Mouse (Mus musculus): ENCODE data around the gene Saa2.
A peak's percentile ranks its signal among the peaks of the same experiment; 100 is the strongest.
"Not testable (repeated sequence)": the region's sequence is repeated elsewhere in the genome, so short reads cannot be mapped to it uniquely, and the experiment has no call there.

The Saa2 gene

GRCm38 (mm10) chr7:46751490-46751889 lies at the start of gene Saa2:
Gene Saa2, plus strand, starts transcription at chr7:46751790.
- no peak for DNase-seq (ENCODE audit: low read depth in 1 of 2, low spot score in 2 of 2)

DNA sequence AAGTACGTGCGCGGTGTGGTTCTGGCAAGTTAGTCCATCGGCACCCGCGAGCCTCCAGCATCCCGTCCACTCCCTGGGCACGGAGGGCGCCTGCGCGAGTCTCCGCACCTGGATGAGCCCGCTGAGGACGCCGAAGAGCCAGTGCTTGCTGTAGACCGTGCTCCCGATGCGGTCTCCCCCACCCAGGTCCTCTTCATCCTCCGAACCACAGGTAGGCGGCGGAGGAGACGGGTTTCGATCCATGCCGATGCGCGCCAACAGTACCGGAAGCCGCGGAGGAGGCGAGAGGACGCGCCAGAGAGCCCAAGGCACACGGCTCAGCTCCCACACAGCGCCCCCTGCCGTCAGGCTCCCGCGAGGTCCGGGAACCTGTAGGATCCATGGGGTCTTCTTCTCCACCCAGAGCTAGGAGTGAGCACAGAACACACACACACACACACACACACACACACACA lies 41.2 kb upstream of the Saa2 start, which contains the start of gene Saal1:
Gene Saal1, minus strand, starts transcription at position 291 of the 455 bp plus-strand sequence.
- DNase-seq (ENCODE audit: low read depth in 1 of 2, low spot score in 2 of 2), result peak; percentile 53 to 65

- no peak for DNase-seq (ENCODE audit: low read depth in 1 of 2, low spot score in 2 of 2)
These were observed 39.3 kb upstream of the Saa2 start for GRCm38 (mm10) chr7:46712250-46712649.

- peak in 1 of 2 experiments; percentile 52 for DNase-seq (ENCODE audit: low read depth in 1 of 2, low spot score in 2 of 2)
These were observed 37.1 kb upstream of the Saa2 start for GRCm38 (mm10) chr7:46714518-46714917.

DNA sequence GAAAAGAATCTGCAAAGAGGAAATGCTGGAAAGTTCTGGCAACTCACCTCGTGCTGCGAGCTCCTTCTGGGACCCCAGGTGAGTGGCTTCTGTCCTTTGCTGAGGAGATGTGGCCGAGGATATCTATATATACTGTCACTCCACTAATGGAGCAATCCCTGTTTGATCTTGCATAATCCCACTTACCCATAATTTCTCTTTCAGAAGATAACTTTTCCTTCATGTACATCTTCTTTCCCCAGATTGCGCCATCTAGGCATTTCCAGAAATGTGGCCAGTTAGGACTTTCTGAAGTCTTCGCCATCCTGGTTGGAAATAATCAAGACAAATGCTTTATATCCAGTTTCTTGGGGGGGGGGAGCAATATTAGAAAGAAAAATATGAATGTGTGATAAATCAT lies 36.0 kb upstream of the Saa2 start, which contains the start of gene Saa3:
Gene Saa3, minus strand, starts transcription at position 101 of the 400 bp plus-strand sequence.
- no peak for DNase-seq (ENCODE audit: low read depth in 1 of 2, low spot score in 2 of 2)

GRCm38 (mm10) chr7:46716897-46717296 lies 34.7 kb upstream of the Saa2 start:
- DNase-seq (ENCODE audit: low read depth in 1 of 2, low spot score in 2 of 2), result no peak

GRCm38 (mm10) chr7:46718591-46719270 lies 32.9 kb upstream of the Saa2 start:
- no peak for DNase-seq (ENCODE audit: low read depth in 1 of 2, low spot score in 2 of 2)

DNA sequence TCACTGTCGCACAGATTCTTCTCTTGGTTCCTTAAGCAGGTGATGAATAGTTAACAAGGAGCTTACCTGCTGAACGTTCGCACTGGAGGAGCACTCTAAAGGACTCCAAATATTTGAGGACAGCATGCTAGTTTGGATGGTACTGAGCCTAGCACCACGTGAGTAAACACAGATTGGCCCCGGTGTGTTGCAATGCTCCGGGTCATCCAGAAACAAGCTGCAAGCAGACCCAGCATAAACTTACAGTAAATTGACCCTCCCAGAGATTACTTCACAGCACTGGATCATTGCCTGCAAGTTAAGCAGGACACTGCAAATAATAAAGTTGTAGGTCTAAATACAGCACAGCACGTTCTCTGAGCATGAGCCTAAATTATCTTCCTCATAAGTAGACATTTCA lies 32.1 kb upstream of the Saa2 start:
- no peak for DNase-seq (ENCODE audit: low read depth in 1 of 2, low spot score in 2 of 2)

DNA sequence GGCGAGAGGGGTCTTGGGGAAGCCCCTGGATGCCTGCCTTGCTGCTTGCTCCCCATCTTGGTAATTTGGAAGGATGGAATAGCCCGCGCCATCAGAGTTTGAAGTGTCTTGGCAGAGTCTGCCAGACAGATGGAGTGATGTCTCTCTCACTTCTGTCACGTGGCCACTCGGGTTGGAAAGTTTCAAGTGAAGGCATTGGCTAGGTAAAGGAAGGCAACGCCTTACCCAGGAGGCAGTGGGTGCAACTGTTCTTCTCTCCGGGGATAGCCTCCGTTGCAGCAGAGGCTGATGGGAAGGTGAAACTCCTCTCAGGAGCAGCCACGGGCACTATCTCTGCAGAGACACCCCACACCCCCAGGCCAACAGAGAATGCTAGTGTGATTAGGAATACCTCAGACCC lies 31.1 kb upstream of the Saa2 start:
- no peak for DNase-seq (ENCODE audit: low read depth in 1 of 2, low spot score in 2 of 2)

- DNase-seq (ENCODE audit: low read depth in 1 of 2, low spot score in 2 of 2), result no peak
These were observed 28.2 kb upstream of the Saa2 start for GRCm38 (mm10) chr7:46723354-46723753.

DNA sequence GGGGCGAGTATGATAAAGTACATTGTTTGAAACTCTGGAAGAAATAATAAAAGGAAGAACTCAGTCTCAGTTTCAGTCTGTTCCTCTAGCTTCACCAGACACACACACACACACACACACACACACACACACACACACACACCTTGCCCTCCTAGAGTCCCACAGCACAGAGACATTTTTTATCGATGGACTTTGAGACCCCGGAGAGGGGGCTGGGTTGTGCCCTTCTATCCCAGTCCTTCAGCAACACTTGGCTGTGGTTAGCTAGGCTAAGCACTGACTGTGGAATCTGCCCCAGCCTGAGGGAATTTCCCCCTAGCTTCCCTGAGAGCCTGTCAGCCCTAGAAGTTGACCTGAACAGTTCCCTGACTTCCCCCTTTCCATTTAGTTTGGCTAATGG lies 27.7 kb upstream of the Saa2 start:
- no peak for DNase-seq (ENCODE audit: low read depth in 1 of 2, low spot score in 2 of 2)

GRCm38 (mm10) chr7:46724396-46724795 lies 27.2 kb upstream of the Saa2 start:
- no peak for DNase-seq (ENCODE audit: low read depth in 1 of 2, low spot score in 2 of 2)

DNA sequence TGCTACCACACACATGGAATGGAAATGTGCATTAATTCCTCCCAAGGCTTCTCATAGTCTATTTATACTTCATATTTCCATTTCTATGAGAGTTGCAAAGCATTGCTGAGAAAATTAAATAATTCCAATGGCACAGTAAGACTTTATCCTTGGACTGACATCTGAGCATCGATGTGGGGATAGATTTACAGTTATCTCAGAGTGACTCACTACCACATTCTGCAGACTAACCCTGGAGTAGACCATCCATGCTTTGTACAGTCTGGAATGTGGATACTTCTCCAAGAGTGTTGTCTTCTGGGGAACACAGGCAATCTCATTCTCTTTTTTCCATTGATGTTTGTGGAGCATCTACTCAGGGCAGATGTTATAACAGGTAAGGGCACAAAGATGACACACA lies 24.0 kb upstream of the Saa2 start:
- no peak for DNase-seq (ENCODE audit: low read depth in 1 of 2, low spot score in 2 of 2)

DNA sequence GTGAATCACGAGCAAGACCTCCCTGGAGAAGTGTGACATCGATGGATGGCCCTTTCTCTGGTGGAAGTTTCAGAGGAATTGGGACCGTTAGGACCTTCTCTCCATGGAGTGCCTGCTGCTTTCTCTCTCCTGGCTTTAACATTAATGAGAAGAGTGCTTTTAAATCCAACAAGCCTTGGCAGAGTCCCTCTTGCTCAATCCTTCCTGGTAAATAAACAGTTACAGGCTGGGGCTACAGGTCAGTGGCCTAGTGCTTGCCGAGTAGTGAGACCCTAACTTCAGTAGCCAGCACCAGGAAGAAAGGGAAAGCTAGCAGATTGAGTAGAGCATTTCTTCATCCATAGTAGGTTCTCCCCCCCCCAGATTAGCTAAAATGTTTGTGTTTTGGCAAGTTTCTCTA lies 19.1 kb upstream of the Saa2 start, which contains the start of gene Saa4:
Gene Saa4, minus strand, starts transcription at position 146 of the 400 bp plus-strand sequence.
- no peak for DNase-seq (ENCODE audit: low read depth in 1 of 2, low spot score in 2 of 2)

- DNase-seq (ENCODE audit: low read depth in 1 of 2, low spot score in 2 of 2), result no peak
These were observed 16.6 kb upstream of the Saa2 start for GRCm38 (mm10) chr7:46734983-46735382.

DNA sequence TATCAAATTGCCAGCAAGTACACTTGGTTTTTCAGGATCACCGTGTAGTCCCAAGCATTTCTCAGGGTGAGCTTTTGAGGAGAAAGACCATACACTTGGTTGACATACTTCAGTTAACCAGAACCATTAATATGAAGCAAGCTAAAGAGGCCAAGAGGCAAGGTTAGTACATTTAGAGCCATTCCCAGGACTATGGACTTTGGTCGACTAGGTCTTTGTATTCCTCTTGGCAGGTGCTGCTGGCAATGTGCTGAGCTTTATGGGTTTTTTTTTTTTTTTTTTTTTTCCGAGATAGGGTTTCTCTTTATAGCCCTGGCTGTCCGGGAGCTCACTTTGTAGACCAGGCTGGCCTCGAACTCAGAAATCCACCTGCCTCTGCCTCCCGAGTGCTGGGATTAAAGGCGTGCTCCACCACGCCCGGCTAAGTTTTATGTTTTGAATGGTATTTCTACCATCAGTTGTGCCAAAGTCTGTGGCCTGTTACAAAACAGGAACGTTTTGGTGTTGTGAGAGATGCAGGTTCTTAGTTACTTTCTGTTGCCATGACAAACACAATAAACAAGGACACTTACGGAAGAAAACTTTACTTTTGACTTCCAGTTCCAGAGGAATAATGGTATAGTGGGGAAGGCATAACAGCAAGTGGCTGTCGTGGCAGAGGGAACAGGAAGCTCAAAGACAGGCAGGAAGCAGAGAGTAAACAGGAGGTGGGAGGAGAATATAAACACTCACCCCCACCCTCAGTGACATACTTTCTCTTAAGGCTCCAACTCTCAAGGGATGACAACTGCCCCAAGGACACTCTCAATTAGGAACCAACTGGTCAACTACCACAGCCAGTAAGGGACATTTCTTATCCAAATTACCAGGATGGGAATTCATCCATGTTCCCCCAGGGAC lies 12.8 kb upstream of the Saa2 start:
- DNase-seq (ENCODE audit: low read depth in 1 of 2, low spot score in 2 of 2), result no peak

GRCm38 (mm10) chr7:46740041-46740440 lies 11.5 kb upstream of the Saa2 start:
- not testable (repeated sequence) for DNase-seq (ENCODE audit: low read depth in 1 of 2, low spot score in 2 of 2)

GRCm38 (mm10) chr7:46742880-46743279 lies 8.7 kb upstream of the Saa2 start, which contains the start of gene Saa1:
Gene Saa1, minus strand, starts transcription at chr7:46742980.
- not testable (repeated sequence) for DNase-seq (ENCODE audit: low read depth in 1 of 2, low spot score in 2 of 2)

GRCm38 (mm10) chr7:46745816-46746215 lies 5.8 kb upstream of the Saa2 start:
- DNase-seq (ENCODE audit: low read depth in 1 of 2, low spot score in 2 of 2), result peak; percentile 6 to 16

DNA sequence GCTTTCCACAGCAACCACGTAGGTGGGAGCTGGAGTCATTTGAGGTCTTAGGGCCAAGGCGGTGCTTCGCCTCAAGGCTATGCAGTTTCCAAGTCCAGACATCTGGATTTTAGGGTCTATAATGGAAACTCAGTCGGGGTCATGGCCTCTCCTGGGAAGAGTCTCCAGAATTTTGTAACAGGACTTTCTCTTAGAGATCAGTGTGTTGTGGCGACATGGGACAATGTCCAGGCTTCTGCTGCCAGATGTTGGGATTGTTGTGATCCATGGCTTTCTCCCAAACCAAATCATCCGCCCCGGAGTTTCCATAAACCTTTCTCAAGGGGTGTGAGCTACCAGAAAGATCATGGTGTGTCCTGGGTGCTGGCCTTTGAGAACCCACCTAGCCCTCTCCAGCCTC lies 5.2 kb upstream of the Saa2 start:
- no peak for DNase-seq (ENCODE audit: low read depth in 1 of 2, low spot score in 2 of 2)

DNA sequence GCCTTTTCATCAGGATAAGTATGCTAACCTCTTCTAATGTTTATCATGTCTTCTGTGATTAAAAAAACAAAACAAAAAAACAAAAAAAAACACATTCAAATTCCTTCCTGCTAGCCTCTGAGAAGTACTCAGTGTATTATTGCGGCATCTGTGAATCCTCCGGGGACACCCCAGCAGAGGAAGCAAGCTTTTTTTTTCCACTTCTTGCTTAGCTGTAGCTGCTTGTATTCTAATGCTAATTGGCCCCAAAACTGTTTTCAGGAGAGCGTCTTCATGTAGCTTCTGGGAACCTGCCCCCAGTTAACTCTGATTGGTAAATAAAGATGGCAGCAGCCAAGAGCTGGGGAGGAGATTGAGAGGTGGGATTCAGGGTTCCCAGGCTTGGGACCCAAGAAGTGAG lies 3.1 kb upstream of the Saa2 start:
- DNase-seq (ENCODE audit: low read depth in 1 of 2, low spot score in 2 of 2), result no peak

Measured in monocyte, adult 2 months (primary cell).